Mouse (Mus musculus) cerebellum, adult 11 months (tissue): Measurements from ENCODE around the gene Snw1.
"Not testable (repeated sequence)": the region's sequence is repeated elsewhere in the genome, so short reads cannot be mapped to it uniquely, and the experiment has no call there.

Experiments
- DNase-seq: peaks from one replicate; pipeline ENCODE4 v3.0.0; 2022

The Snw1 gene

GRCm38 (mm10) chr12:87471964-87472786 is at the start of gene Snw1:
Gene Snw1 (minus strand): TSS chr12:87472274.
- DNase-seq: peak; percentile 91

DNA sequence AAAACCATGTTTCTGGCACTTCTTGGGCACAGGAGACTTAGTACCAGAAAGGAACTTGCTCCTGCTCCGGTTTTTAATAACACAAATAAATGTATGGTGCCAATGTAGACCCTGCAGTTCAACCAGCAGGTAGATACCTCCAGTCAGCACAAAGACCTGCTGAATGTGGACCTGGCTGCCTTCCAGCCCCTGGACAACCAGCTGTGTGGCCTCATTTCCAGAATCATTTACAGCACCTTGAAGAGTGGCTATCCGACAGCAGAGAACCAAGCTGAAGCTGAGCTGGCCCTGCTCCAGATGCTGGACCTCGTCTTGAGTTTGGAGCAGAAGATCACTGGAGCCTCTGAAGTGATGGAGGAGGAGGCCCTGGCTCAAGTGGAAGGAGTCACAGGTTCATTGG is 47.5 kb upstream of the Snw1 start:
- not testable (repeated sequence) for DNase-seq

GRCm38 (mm10) chr12:87514016-87514415 is 41.9 kb upstream of the Snw1 start, which contains the start of gene Gm8300:
Gene Gm8300 (plus strand): TSS chr12:87514316.
- DNase-seq: not testable (repeated sequence)

- not testable (repeated sequence) for DNase-seq
These were observed 22.3 kb upstream of the Snw1 start, which contains the start of gene Gm5788 for GRCm38 (mm10) chr12:87494421-87494820. Gene Gm5788 (plus strand): TSS chr12:87494721.

- DNase-seq: not testable (repeated sequence)
These were observed 16.6 kb upstream of the Snw1 start for GRCm38 (mm10) chr12:87488683-87489082.

GRCm38 (mm10) chr12:87482482-87482881 is 10.4 kb upstream of the Snw1 start:
- not testable (repeated sequence) for DNase-seq

DNA sequence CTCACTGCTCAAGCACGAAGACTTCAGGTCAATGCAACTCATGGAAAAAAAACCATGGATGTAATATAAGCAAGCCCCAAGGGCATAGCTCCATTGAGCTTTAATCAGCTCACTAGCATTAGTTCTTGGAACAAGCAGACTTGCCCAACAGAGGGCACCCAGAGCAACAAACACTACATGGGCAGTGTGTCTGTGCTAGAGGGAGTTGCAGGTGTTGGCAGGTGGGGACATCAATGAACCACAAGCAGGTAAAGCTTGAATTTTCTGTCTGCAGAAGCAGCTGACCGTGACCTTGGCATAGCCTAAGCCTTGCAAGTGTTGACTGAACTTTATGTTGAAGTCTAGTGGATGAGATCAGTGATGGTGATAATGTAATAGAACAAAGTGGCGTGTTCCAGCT is 2.7 kb upstream of the Snw1 start:
- DNase-seq: no peak

- no peak for DNase-seq
These were observed 582 bp downstream of the Snw1 start for GRCm38 (mm10) chr12:87471421-87471963.

DNA sequence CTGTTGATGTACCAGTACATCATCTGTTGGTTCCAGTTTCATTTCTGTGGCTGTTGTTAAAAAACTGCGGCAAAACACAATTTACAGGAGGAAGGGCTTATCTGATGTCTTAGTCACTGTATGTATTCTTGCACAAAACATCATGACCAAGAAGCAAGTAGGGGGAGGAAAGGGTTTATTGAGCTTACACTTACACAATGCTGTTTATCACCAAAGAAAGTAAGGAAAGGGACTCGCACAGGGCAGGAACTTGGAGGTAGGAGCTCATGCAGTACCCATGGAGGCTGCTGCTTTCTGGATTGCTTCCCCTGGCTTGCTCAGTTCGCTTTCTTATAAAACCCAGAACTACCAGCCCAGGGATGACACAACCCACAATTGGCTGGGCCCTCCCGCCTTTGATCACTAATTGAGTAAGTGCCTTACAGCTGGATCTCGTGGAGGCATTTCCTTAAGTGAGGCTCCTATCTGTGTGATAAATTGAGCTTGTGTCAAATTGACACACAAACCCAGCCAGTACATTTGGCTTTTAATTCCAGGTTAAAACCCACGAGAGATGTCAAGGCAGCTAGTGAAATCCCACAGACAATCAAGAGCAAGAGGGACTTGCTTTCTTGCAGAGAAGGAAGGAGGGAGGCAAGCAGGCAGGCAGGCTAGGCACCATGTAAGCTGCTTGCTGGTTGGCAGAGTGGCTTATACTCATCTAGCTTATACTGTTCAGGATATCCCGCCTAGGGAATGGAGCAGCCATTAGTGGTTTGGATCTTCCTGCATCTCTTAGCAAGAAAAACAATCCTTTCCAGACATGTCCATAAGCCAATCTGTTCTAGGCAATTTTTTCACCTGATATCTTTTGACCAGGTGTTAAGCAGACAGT is 1.6 kb downstream of the Snw1 start:
- no peak for DNase-seq

- no peak for DNase-seq
These were observed 7.3 kb downstream of the Snw1 start for GRCm38 (mm10) chr12:87464678-87465297.

DNA sequence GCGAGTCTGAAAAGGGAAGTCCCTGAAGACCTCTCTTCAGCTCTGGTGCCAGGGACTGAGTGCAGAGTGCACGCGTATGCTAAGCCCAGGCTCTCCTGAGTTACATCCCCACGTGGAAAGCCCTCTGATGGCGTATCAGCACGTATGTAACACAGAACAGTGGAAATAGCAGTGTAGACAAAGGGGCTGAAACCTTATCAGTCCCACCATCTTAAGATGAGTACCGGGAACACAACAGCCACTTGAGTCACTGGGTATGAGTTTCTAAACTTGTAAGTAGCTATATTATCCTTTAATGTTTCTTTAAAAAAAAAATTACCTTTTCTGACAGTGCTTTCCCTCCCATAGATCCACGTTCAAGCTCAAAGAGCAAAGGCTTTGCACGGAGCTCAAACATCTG is 22.6 kb downstream of the Snw1 start:
- no peak for DNase-seq

- no peak for DNase-seq
These were observed 27.9 kb downstream of the Snw1 start for GRCm38 (mm10) chr12:87444211-87444610.

DNA sequence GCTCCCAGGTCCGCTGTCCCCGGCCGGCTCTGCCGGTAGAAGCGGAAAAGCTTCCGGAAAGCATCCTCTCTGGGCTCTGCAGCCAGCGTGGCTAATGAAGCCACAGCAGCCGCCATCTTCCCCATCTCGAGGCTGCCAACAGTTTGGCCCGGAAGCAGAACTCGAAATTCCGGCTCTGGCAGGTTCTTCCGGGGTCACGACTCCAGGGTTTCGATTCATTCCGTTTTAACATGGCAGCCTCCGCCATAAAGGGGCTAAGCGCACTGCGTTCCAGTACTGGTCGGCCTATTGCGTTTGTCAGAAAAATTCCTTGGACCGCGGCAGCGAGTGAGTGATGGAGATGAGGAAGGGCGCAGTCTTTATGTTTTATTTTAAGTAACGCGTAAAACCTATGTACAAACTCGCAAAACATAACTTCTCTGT is 28.4 kb downstream of the Snw1 start, which contains the start of the genes Slirp and Alkbh1:
Gene Slirp (plus strand): TSS at position 197 of the 423 bp plus-strand sequence.
Gene Alkbh1 (minus strand): TSS at position 318 of the 423 bp plus-strand sequence.
- peak; percentile 87 for DNase-seq

DNA sequence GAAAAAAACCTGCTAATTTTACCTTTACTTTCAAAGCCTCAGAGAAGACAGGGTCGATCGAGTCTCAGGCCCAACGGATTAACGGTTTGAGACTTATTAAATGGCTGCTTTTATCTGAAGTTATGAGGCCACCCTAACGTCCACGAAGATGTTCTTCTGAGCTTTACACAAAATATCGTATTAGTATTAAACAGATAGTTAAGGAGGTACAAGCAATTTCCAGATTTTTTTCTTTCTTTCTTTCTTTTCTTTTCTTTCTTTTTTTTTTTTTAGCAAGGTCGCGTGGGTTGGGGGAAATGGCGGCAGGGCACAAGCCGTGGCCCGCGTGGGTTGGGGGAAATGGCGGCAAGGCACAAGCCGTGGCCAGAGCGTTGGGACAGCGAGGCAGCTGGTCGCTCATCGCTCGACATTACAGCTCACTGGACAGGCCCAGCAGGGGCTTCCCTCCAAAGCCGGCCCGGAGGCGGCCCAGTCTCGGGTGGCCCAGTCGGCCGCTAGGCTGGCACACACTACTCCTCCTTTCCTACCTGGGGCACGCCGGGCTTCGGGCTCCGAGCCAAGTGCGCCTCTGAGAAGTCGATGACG is 28.9 kb downstream of the Snw1 start:
- no peak for DNase-seq

GRCm38 (mm10) chr12:87442177-87443114 is 29.6 kb downstream of the Snw1 start:
- no peak for DNase-seq

GRCm38 (mm10) chr12:87428885-87429284 is 43.2 kb downstream of the Snw1 start:
- DNase-seq: no peak

GRCm38 (mm10) chr12:87428295-87428694 is 43.8 kb downstream of the Snw1 start:
- no peak for DNase-seq

DNA sequence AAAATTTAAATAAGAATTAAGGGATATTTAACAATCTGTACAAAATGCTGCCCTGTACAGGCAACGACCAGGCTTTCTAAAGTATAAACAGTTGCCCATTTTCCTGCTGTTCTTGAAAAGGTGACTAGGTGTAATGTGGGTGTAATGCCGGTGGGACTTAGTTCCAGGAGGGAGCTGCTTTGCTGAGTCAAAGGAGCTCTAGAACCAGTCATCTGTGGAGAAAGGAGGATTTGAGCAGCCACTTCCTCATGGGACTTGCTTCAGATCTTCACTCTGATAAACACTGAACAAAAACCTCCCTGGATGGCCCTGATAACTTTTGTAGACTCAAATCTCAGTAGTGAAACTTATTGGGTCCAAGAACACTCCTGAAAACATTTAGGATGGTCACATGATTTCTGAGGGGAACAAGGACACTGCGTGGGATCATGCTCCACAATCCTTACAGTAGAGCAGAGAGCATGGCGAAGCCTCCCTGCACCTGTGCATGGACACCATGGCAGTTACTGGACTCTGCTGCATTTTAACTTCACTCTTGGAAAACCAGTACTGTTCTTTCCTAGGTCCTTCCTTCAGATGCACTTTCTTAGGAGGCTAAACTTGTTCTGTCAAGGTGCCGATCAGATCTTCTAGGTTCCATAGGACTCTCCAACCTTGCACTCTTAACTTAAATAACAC is 45.6 kb downstream of the Snw1 start:
- no peak for DNase-seq

- DNase-seq: no peak
These were observed 47.6 kb downstream of the Snw1 start for GRCm38 (mm10) chr12:87424516-87424915.

DNA sequence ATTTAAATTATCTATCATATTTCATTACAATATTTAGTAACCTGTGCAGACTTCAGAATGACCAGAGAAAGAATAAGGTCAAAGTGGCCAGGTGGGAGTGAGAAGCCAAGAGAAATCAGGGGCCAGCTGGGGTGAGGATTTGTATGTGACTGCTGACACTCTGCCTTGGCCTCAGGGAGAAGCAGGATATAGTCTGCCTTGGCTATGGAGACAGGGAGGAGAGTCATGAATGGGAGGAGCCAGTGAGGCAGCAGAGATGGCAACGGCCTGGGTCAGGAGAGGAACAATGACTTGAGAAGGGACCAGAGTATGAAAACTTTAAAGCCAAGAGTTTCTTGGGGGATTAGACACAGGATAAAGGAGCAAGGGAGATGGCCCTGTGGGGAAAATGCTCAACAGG is 48.4 kb downstream of the Snw1 start:
- no peak for DNase-seq
